Mouse (Mus musculus) hindbrain, embryonic 16.5 days (tissue): ENCODE data around the gene Pfkp. TPM values are rescaled to one million over a fixed set of nuclear protein-coding genes. Genes with fewer than 3 reads are reported as not detected.

ENCODE experiments used
- ATAC-seq: fragments of 200-750 bp; cut with Nextera tagmentation; 2 replicates; pipeline ENCODE4 v1.8.0; 2017; ENCODE audit warnings: moderate TSS enrichment, moderate library complexity
- H3K27ac ChIP-seq: fragments of 300-500 bp; sonication (generic); 2 replicates; pipeline ENCODE4 v1.5.1; 2014; ENCODE audit warnings: low read depth, mild to moderate bottlenecking, control low read depth, low read length, moderate library complexity
- H3K27me3 ChIP-seq: fragments of 300-500 bp; sonication (generic); replicated peaks from 2 replicates; pipeline ENCODE4 v1.6.1; 2014; ENCODE audit warnings: low read length; ENCODE audit not compliant: control insufficient read depth, insufficient read depth
- H3K36me3 ChIP-seq: fragments of 300-500 bp; sonication (generic); 2 replicates; pipeline ENCODE4 v1.6.1; 2014; ENCODE audit warnings: mild to moderate bottlenecking, low read length, moderate library complexity, mixed read lengths; ENCODE audit not compliant: control insufficient read depth, insufficient read depth
- H3K4me1 ChIP-seq: fragments of 300-500 bp; sonication (generic); 2 replicates; pipeline ENCODE4 v1.6.1; 2014; ENCODE audit warnings: low read depth, low read length; ENCODE audit not compliant: control insufficient read depth, insufficient read depth
- H3K4me2 ChIP-seq: fragments of 300-500 bp; sonication (generic); 2 replicates; pipeline ENCODE4 v1.6.1; 2014; ENCODE audit warnings: mild to moderate bottlenecking, low read length, control low read depth, moderate library complexity
- H3K4me3 ChIP-seq: fragments of 300-500 bp; sonication (generic); 2 replicates; pipeline ENCODE4 v1.5.1; 2014; ENCODE audit warnings: mild to moderate bottlenecking, low read length, control low read depth, moderate library complexity
- H3K9ac ChIP-seq: fragments of 300-500 bp; sonication (generic); 2 replicates; pipeline ENCODE4 v1.6.1; 2014; ENCODE audit warnings: low read depth, mild to moderate bottlenecking, control low read depth, low read length, moderate library complexity
- H3K9me3 ChIP-seq: fragments of 300-500 bp; sonication (generic); 2 replicates; pipeline ENCODE4 v1.6.1; 2014; ENCODE audit warnings: mild to moderate bottlenecking, low read length, moderate library complexity; ENCODE audit not compliant: control insufficient read depth
- WGBS: fragments of 180-500 bp; shearing (Covaris S2); extraction: QIAGEN DNeasy Blood & Tissue Kit; methylation state at CpG from one replicate; pipeline ENCODE4 v1.1.7; 2014; 5-methylcytosine and 5-hydroxymethylcytosine counted together
- polyA plus RNA-seq: library from polyadenylated mRNA; unstranded; fragments of >200 nt; fragmentation: Nextera tagmentation; extraction: Ambion mirVana; gene quantifications from 2 replicates; pipeline ENCODE4 v1.2.1, GENCODE M21; 2015

Gene Pfkp
- polyA plus RNA-seq, 1 experiment from 2014 or later, result 556 TPM

DNA sequence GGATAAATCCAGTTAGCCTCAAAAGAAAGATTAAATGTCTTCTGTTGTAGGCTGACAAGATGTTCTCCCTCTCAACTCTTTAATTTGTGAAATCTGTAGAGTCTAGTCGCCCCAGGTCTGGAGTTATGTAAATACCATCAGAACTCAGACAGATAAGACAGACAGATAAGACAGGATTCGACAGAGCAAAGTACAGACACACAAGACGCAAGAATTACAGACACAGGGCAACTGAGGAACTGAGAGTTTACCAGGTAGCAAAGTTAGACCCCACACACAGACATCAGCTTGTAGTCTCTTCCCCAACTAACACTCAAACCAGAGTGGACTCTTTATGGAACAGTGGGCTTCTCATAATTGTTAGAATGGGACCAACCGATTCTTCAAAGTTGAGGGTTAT lies 15.6 kb downstream of the Pfkp start:
- no peak overlapping the region for H3K27ac ChIP-seq
- WGBS, result 86% methylated on average over 4 of the region's 4 CpGs
- no peak overlapping the region for H3K9ac ChIP-seq
- no peak overlapping the region for H3K4me2 ChIP-seq
- no peaks in the 10 kb centered on the region for H3K27me3 ChIP-seq
- no peak overlapping the region for H3K4me3 ChIP-seq
- no peak for ATAC-seq
- H3K4me1 ChIP-seq, result no peaks in the 10 kb centered on the region
- H3K36me3 ChIP-seq, result peaks cover 2% of the 10 kb centered on the region; the same call in 1 of the 2 replicates
- no peaks in the 10 kb centered on the region for H3K9me3 ChIP-seq

DNA sequence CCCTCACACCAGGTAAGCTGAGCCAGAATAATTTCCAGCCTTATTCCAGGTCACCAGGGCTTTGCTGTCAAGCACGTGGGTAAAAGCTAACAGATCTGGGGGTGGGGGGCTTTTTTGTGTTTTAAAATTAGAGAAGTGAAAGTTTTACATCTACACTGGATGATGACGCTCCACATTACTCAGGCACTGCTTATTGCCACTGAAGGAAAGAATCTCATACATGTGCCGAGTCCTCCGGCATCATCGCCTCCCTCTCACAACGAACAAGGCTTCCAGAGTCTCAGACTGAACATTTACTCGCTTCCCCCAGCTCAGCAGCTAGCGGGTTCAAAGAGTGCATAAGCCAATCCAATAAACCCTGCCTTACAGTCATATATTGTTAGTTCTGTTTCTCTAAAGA lies 16.1 kb downstream of the Pfkp start:
- Histone ChIP-seq H3K27me3 (no peaks in the 10 kb centered on the region), H3K9ac (no peak overlapping the region), H3K4me3 (no peak overlapping the region), H3K36me3 (peaks cover 2% of the 10 kb centered on the region; the same call in 1 of the 2 replicates), H3K4me1 (no peaks in the 10 kb centered on the region), H3K4me2 (no peak overlapping the region), H3K9me3 (no peaks in the 10 kb centered on the region), H3K27ac (no peak overlapping the region)
- WGBS, result 79% methylated on average over 8 of the region's 8 CpGs
- ATAC-seq, result no peak

DNA sequence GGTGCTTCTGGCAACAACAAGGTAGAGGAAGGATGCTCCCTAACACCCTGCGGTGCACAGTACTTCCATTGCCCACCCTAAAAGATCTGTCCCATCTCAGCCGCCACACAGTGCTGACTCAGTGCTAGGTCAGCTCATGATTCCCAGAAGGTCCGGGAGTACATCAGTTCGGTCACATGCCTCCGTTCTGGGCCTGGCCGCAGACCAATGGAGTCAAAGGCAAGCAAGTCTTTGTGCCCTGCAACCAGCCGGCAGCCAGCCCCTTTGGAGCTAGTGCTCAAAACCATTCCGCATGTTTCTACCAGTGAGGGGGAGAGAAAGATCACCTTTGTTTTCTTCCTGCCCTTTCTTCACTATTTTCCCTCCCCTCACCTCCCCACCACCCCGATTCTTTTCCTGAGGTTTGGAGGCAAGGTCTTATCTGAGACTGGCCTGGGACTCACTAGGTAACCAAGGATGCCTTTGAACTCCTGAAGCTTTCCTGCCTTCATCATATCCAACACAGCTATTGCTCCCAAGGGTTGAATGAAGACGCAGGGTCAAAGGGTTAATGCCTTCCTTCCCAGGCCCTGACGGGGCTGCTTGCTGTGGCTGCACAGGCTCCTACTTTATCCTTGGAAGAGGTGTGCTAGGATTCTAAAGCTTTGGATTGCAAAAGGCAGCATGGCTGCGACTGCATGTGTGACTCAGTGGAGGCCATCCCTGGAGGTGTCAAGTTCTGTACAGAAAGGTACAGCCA lies 16.6 kb downstream of the Pfkp start:
- peaks cover 2% of the 10 kb centered on the region; the same call in 1 of the 2 replicates for H3K36me3 ChIP-seq
- no peaks in the 10 kb centered on the region for H3K4me1 ChIP-seq
- no peaks in the 10 kb centered on the region for H3K27me3 ChIP-seq
- no peak overlapping the region for H3K27ac ChIP-seq
- H3K4me3 ChIP-seq, result no peak overlapping the region
- 0 out of 2 replicates have a peak, but pooled peaks have one; percentile 16 for ATAC-seq
- no peaks in the 10 kb centered on the region for H3K9me3 ChIP-seq
- H3K4me2 ChIP-seq, result no peak overlapping the region
- WGBS, result 74% methylated on average over 12 of the region's 12 CpGs
- H3K9ac ChIP-seq, result no peak overlapping the region

DNA sequence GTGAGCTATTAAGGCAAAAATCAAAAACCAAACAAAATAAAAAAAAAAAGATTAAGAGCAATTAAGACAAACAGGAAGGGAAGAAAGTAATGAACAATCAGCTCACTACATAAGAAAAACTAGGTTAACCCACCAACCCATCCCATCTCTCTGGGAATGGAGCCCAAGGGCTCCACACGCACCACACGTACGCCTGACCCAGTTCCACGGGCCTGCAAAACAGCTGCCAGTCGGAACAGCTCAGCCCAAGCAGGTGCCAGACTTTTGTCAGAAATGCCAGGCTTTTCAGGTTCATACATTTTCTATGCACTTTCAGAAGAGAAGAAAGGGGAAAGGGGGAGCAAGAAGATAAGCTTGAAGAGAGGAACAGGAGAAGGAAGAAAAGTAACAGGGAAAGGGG lies 17.9 kb downstream of the Pfkp start:
- no peak overlapping the region for H3K4me2 ChIP-seq
- ATAC-seq, result no peak
- H3K9me3 ChIP-seq, result no peaks in the 10 kb centered on the region
- H3K27me3 ChIP-seq, result no peaks in the 10 kb centered on the region
- no peaks in the 10 kb centered on the region for H3K4me1 ChIP-seq
- no peak overlapping the region for H3K9ac ChIP-seq
- H3K27ac ChIP-seq, result no peak overlapping the region
- H3K4me3 ChIP-seq, result no peak overlapping the region
- H3K36me3 ChIP-seq, result peaks cover 2% of the 10 kb centered on the region; the same call in 1 of the 2 replicates
- 76% methylated on average over 5 of the region's 5 CpGs for WGBS

GRCm38 (mm10) chr13:6629927-6630326 lies 18.6 kb downstream of the Pfkp start:
- no peak overlapping the region for H3K4me2 ChIP-seq
- no peak for ATAC-seq
- no peak overlapping the region for H3K27ac ChIP-seq
- H3K4me1 ChIP-seq, result no peaks in the 10 kb centered on the region
- no peaks in the 10 kb centered on the region for H3K27me3 ChIP-seq
- H3K4me3 ChIP-seq, result no peak overlapping the region
- H3K9ac ChIP-seq, result no peak overlapping the region
- H3K9me3 ChIP-seq, result no peaks in the 10 kb centered on the region
- WGBS, result 68% methylated on average over 5 of the region's 5 CpGs
- H3K36me3 ChIP-seq, result peaks cover 2% of the 10 kb centered on the region; the same call in 1 of the 2 replicates

- ATAC-seq, result no peak
- H3K4me2 ChIP-seq, result no peak overlapping the region
- no peaks in the 10 kb centered on the region for H3K4me1 ChIP-seq
- H3K9me3 ChIP-seq, result no peaks in the 10 kb centered on the region
- no peak overlapping the region for H3K9ac ChIP-seq
- no peaks in the 10 kb centered on the region for H3K27me3 ChIP-seq
- no peak overlapping the region for H3K27ac ChIP-seq
- H3K4me3 ChIP-seq, result no peak overlapping the region
- H3K36me3 ChIP-seq, result no peaks in the 10 kb centered on the region
- WGBS, result 82% methylated on average over 14 of the region's 14 CpGs
These were observed 19.4 kb downstream of the Pfkp start for GRCm38 (mm10) chr13:6628998-6629764.

DNA sequence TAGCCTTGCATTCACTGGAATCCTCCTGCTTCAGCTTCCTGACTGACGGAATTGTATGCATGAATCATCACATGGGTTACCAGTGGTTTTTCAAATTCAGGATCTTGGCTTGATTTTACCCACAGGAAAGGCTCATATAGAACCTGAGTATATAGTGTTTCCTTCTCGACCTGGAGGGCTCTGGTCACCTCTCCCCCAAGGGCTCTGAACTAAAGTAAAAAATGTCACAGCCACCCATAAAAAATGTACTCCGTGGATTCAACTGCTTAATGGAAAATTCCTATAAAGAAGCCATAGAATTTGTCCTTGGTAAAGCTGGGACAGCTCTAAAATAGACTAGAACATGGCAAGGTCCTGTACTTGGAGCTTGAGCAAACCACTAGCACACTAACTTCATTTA lies 20.3 kb downstream of the Pfkp start:
- WGBS, result 87% methylated on average over 3 of the region's 3 CpGs
- Histone ChIP-seq H3K4me1 (no peaks in the 10 kb centered on the region), H3K9ac (no peak overlapping the region), H3K9me3 (no peaks in the 10 kb centered on the region), H3K4me2 (no peak overlapping the region), H3K27ac (no peak overlapping the region), H3K4me3 (no peak overlapping the region), H3K27me3 (no peaks in the 10 kb centered on the region), H3K36me3 (no peaks in the 10 kb centered on the region)
- no peak for ATAC-seq

GRCm38 (mm10) chr13:6627352-6627751 lies 21.2 kb downstream of the Pfkp start:
- ATAC-seq, result no peak
- Histone ChIP-seq H3K4me2 (no peak overlapping the region), H3K27ac (no peak overlapping the region), H3K36me3 (no peaks in the 10 kb centered on the region), H3K4me3 (no peak overlapping the region), H3K9ac (no peak overlapping the region), H3K27me3 (no peaks in the 10 kb centered on the region), H3K9me3 (no peaks in the 10 kb centered on the region), H3K4me1 (no peaks in the 10 kb centered on the region)
- 96% methylated on average over 3 of the region's 3 CpGs for WGBS

- no peaks in the 10 kb centered on the region for H3K9me3 ChIP-seq
These were observed 22.0 kb downstream of the Pfkp start for GRCm38 (mm10) chr13:6626508-6627114.

More at GRCm38 (mm10) chr13:6626508-6627114, 22.0 kb downstream of the Pfkp start:
- no peak for ATAC-seq
- Histone ChIP-seq H3K36me3 (peaks cover 4% of the 10 kb centered on the region; the same call in 1 of the 2 replicates), H3K27ac (no peak overlapping the region), H3K4me2 (no peak overlapping the region), H3K9ac (no peak overlapping the region), H3K27me3 (no peaks in the 10 kb centered on the region), H3K4me1 (no peaks in the 10 kb centered on the region), H3K4me3 (no peak overlapping the region)
- WGBS, result 66% methylated on average over 4 of the region's 4 CpGs
